Comparison of ENCODE assay signal across 9 mouse cellular contexts in the genomic region with DNA sequence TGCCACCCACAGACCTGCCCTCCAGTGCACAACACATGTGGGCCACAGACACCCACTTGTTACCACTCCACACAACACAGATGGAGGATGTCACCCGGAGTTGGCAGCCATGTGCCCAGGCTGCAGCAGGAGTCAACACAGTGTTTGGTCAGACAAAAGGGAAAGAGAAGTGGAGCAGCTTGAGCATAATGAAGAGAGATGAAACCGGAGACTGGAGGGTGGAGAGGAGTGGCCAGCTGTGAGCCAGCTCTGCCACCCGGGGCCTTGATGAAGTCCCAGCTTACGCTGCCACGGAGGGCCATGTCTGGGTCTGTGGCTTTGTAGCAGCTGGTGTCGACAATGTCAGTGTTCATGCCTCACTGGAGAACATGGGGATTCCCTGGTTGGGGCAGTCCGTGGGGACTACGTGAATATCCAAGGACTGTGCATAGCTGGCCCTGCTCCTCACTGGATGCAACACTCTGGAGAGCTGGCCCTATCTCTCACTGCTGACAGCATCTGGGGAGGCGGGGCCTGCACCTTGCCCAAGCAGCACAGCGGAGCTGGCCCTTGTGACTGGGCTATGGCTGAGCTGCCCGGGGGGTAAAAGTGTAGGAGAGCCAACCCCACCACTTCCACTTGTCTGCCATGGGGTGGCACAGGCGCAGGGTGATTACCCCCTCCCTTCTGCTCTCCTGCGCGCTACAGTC.
A peak's percentile ranks its signal among the peaks of the same experiment; 100 is the strongest.
DNase-seq lines count a peak whose midpoint lies in the region; ATAC-seq and TF ChIP-seq lines count a peak whose summit lies in the region.
"Had no signal": no experiment of that assay in that cellular context is flagged by ENCODE, and none has a peak within 500 bp of the region (broad histone marks: within the 10 kb centered on the region; RNA-seq: fewer than 3 reads in every experiment).

No protein-coding gene starts in this region.

- H3K27me3 ChIP-seq in lung, embryonic 14.5 days (ENCODE audit: insufficient read depth, low read length) = no peaks in the 10 kb centered on the region
- no peaks in the 10 kb centered on the region for H3K27me3 ChIP-seq in forebrain, postnatal 0 days (ENCODE audit: insufficient read depth, low read length)
- H3K27me3 ChIP-seq in thymus, adult 2 months (ENCODE audit: control insufficient read depth, insufficient read depth, low read length) = no peaks in the 10 kb centered on the region
- H3K27me3 ChIP-seq: Patski had no signal

- H3K36me3 ChIP-seq in lung, embryonic 14.5 days (ENCODE audit: insufficient read depth) = no peaks in the 10 kb centered on the region
- H3K36me3 ChIP-seq in forebrain, postnatal 0 days (ENCODE audit: insufficient read depth) = no peaks in the 10 kb centered on the region
- H3K36me3 ChIP-seq in thymus, adult 2 months (ENCODE audit: control insufficient read depth, insufficient read depth, low read length) = no peaks in the 10 kb centered on the region

- no peak for DNase-seq in lung, embryonic 14.5 days
- no peak for DNase-seq in lung, postnatal 25 days (ENCODE audit: low spot score)
- no peak for DNase-seq in forebrain, postnatal 0 days
- DNase-seq in kidney, postnatal 14 days = peak; percentile 39
- peak; percentile 25 for DNase-seq in neural tube, embryonic 10.5 days (ENCODE audit: extremely low spot score, low spot score)
- no peak for DNase-seq in spleen, postnatal 36 days (ENCODE audit: low spot score in 2 of 2)
- DNase-seq in urinary bladder, postnatal 36 days (ENCODE audit: low spot score in 2 of 2) = no peak
- no peak for DNase-seq in thymus, adult 2 months

- H3K9me3 ChIP-seq in lung, embryonic 14.5 days (ENCODE audit: low read depth, low read length) = no peaks in the 10 kb centered on the region
- H3K9me3 ChIP-seq in forebrain, postnatal 0 days (ENCODE audit: low read length) = no peaks in the 10 kb centered on the region

- no peak overlapping the region for H3K4me3 ChIP-seq in lung, embryonic 14.5 days (ENCODE audit: low read depth, low read length)
- H3K4me3 ChIP-seq in forebrain, postnatal 0 days (ENCODE audit: low read depth, low read length) = no peak overlapping the region
- H3K4me3 ChIP-seq in thymus, adult 2 months (ENCODE audit: control insufficient read depth, insufficient read depth, low read length) = no peak overlapping the region

- H3K4me2 ChIP-seq in lung, embryonic 14.5 days = no peak overlapping the region
- no peak overlapping the region for H3K4me2 ChIP-seq in forebrain, postnatal 0 days (ENCODE audit: low read depth)

- ATAC-seq in lung, embryonic 14.5 days (ENCODE audit: insufficient read depth) = peak; percentile 75
- peak; percentile 81 for ATAC-seq in forebrain, postnatal 0 days
- ATAC-seq: Patski had no signal

- no peak for TF ChIP-seq CTCF in lung, embryonic 14.5 days (IDR thresholded peaks at IDR 0.05; ENCODE audit: low read depth)
- TF ChIP-seq CTCF in forebrain, postnatal 0 days (IDR thresholded peaks at IDR 0.05; ENCODE audit: low read depth) = no peak
- TF ChIP-seq CTCF in thymus, adult 2 months (IDR thresholded peaks at IDR 0.05; ENCODE audit: borderline replicate concordance, control insufficient read depth, extremely low read depth, insufficient read depth, low read length, poor library complexity) = no peak

- no peak for TF ChIP-seq POLR2A in thymus, adult 2 months (IDR thresholded peaks at IDR 0.05; ENCODE audit: control insufficient read depth, extremely low read depth, insufficient read depth, low read length, poor library complexity)

- H3K4me1 ChIP-seq in lung, embryonic 14.5 days (ENCODE audit: insufficient read depth) = peaks cover 6% of the 10 kb centered on the region; the same call in 1 of the 2 replicates
- H3K4me1 ChIP-seq in forebrain, postnatal 0 days (ENCODE audit: insufficient read depth) = no peaks in the 10 kb centered on the region
- no peaks in the 10 kb centered on the region for H3K4me1 ChIP-seq in thymus, adult 2 months (replicated peaks; ENCODE audit: control insufficient read depth, insufficient read depth, low read length)

- no peak overlapping the region for H3K27ac ChIP-seq in lung, embryonic 14.5 days (ENCODE audit: low read depth)
- H3K27ac ChIP-seq in forebrain, postnatal 0 days (ENCODE audit: low read depth, low read length) = no peak overlapping the region
- no peak overlapping the region for H3K27ac ChIP-seq in thymus, adult 2 months (ENCODE audit: control insufficient read depth, insufficient read depth, low read length)

- 50% methylated on average over 14 of the region's 14 CpGs for WGBS in lung, embryonic 14.5 days
- WGBS in forebrain, postnatal 0 days = 42% methylated on average over 14 of the region's 14 CpGs
- 89% methylated on average over 14 of the region's 14 CpGs for WGBS in thymus, adult 2 months

- no peak overlapping the region for H3K9ac ChIP-seq in lung, embryonic 14.5 days
- H3K9ac ChIP-seq in forebrain, postnatal 0 days = no peak overlapping the region

Comparison
In these comparisons a context has a peak if more than half of its experiments do, and no peak if none do; other contexts are left out.
1. DNase-seq: peak in kidney, postnatal 14 days (single experiment) and neural tube, embryonic 10.5 days (single experiment); none in lung, embryonic 14.5 days (single experiment), lung, postnatal 25 days (single experiment), forebrain, postnatal 0 days (single experiment), spleen, postnatal 36 days (0 of 2), urinary bladder, postnatal 36 days (0 of 2) and thymus, adult 2 months (single experiment).